Mouse (Mus musculus) neural tube, embryonic 11.5 days (tissue): ENCODE results near the gene Lsm4. TPM values are rescaled to one million over a fixed set of nuclear protein-coding genes. Genes with fewer than 3 reads are reported as not detected.

Experiments
- ATAC-seq: fragments of 200-750 bp; cut with Nextera tagmentation; 2 replicates; pipeline ENCODE4 v1.8.0; 2017; ENCODE audit warnings: moderate number of reproducible peaks, mild to moderate bottlenecking, moderate TSS enrichment, moderate library complexity; ENCODE audit not compliant: insufficient read depth, low FRiP score, low TSS enrichment
- DNase-seq: peaks from one replicate; pipeline ENCODE4 v3.0.0-alpha.2; 2015; ENCODE audit warnings: low spot score
- H3K27ac ChIP-seq: fragments of 300-500 bp; sonication (generic); 2 replicates; pipeline ENCODE4 v1.5.1; 2014; ENCODE audit warnings: low read depth, mild to moderate bottlenecking, low read length
- H3K27me3 ChIP-seq: fragments of 300-500 bp; sonication (generic); 2 replicates; pipeline ENCODE4 v1.6.1; 2014; ENCODE audit warnings: mild to moderate bottlenecking, low read length, mixed read lengths; ENCODE audit not compliant: control insufficient read depth, insufficient read depth
- H3K36me3 ChIP-seq: fragments of 300-500 bp; sonication (generic); 2 replicates; pipeline ENCODE4 v1.6.1; 2014; ENCODE audit warnings: mild to moderate bottlenecking, low read length, moderate library complexity, mixed read lengths; ENCODE audit not compliant: control insufficient read depth, insufficient read depth
- H3K4me1 ChIP-seq: fragments of 300-500 bp; sonication (generic); 2 replicates; pipeline ENCODE4 v1.6.1; 2014; ENCODE audit warnings: low read length, mixed read lengths; ENCODE audit not compliant: control insufficient read depth, insufficient read depth
- H3K4me2 ChIP-seq: fragments of 300-500 bp; sonication (generic); 2 replicates; pipeline ENCODE4 v1.6.1; 2014; ENCODE audit warnings: low read depth, mild to moderate bottlenecking, moderate library complexity
- H3K4me3 ChIP-seq: fragments of 300-500 bp; sonication (generic); 2 replicates; pipeline ENCODE4 v1.5.1; 2014; ENCODE audit warnings: low read depth, low read length
- H3K9ac ChIP-seq: fragments of 300-500 bp; sonication (generic); 2 replicates; pipeline ENCODE4 v1.6.1; 2014; ENCODE audit warnings: mild to moderate bottlenecking, low read length
- H3K9me3 ChIP-seq: fragments of 300-500 bp; sonication (generic); 2 replicates; pipeline ENCODE4 v1.6.1; 2016; ENCODE audit warnings: low read length; ENCODE audit not compliant: control insufficient read depth
- WGBS: fragments of 180-500 bp; shearing (Covaris S2); extraction: QIAGEN DNeasy Blood & Tissue Kit; methylation state at CpG from one replicate; pipeline ENCODE4 v1.1.7; 2014; 5-methylcytosine and 5-hydroxymethylcytosine counted together
- polyA plus RNA-seq: library from polyadenylated mRNA; unstranded; fragments of >200 nt; fragmentation: Nextera tagmentation; extraction: Ambion mirVana; gene quantifications from 2 replicates; pipeline ENCODE4 v1.2.1, GENCODE M21; 2014

Gene Lsm4
- polyA plus RNA-seq, 1 experiment from 2014 or later: 298 TPM

GRCm38 (mm10) chr8:70678679-70679078 is 5.6 kb downstream of the Lsm4 start:
- Histone ChIP-seq H3K9me3 (no peaks in the 10 kb centered on the region), H3K4me3 (no peak overlapping the region), H3K9ac (no peak overlapping the region), H3K27ac (no peak overlapping the region), H3K4me2 (no peak overlapping the region), H3K4me1 (peaks cover 10% of the 10 kb centered on the region), H3K36me3 (peaks cover 8% of the 10 kb centered on the region), H3K27me3 (no peaks in the 10 kb centered on the region)
- ATAC-seq (no peak), DNase-seq (no peak)

DNA sequence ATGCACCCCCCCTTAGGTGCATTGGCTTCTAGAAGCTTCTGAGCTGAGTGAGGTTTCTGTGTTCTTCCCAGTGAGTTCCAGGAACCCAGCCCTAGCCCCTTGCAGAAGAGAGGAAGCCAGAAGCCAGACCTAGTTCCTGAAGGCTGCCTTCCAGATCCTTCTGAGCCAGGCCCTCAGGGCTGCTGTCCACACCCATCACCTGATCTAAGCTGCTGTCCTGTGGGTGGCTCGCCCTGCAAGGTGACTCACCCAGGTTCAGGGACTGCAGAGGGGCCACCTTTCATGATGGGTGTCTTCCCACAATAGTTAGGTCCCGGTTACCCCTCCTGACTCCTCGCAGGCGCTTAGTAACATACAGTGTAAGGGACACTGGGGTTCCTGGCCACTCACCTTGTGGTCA is 6.4 kb downstream of the Lsm4 start:
- H3K9ac ChIP-seq: no peak overlapping the region
- WGBS: 96% methylated on average over 4 of the region's 4 CpGs
- H3K36me3 ChIP-seq: peaks cover 8% of the 10 kb centered on the region
- no peaks in the 10 kb centered on the region for H3K9me3 ChIP-seq
- no peak overlapping the region for H3K4me2 ChIP-seq
- ATAC-seq (no peak), DNase-seq (no peak)
- H3K27ac ChIP-seq: no peak overlapping the region
- H3K4me3 ChIP-seq: no peak overlapping the region
- peaks cover 4% of the 10 kb centered on the region for H3K4me1 ChIP-seq
- H3K27me3 ChIP-seq: no peaks in the 10 kb centered on the region

DNA sequence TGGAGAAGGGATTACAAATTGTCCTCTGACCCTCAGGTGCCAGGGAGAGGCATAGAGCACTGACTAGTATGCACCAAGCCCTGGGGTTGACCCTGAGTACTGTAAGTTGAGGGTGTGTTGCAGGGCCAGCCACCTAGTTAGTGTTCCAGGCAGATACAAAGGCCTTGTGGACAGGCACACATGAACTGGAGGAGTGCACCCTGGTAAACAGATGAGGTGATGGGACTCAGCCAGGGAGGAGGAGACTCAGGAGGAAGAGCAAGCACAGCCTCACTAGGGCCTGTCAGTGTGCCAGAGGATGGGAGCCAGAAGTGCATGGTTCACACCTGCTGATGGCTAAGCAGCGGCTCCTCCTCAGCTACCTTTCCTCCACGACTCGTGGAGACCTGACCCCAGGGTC is 7.0 kb downstream of the Lsm4 start:
- Histone ChIP-seq H3K9me3 (no peaks in the 10 kb centered on the region), H3K36me3 (peaks cover 8% of the 10 kb centered on the region), H3K27ac (no peak overlapping the region), H3K27me3 (no peaks in the 10 kb centered on the region), H3K9ac (no peak overlapping the region), H3K4me2 (no peak overlapping the region), H3K4me3 (no peak overlapping the region), H3K4me1 (peaks cover 4% of the 10 kb centered on the region)
- DNase-seq (no peak), ATAC-seq (no peak)
- 81% methylated on average over 3 of the region's 3 CpGs for WGBS

GRCm38 (mm10) chr8:70681410-70681809 is 8.4 kb downstream of the Lsm4 start:
- WGBS: 80% methylated on average over 3 of the region's 3 CpGs
- Histone ChIP-seq H3K4me3 (no peak overlapping the region), H3K36me3 (peaks cover 8% of the 10 kb centered on the region), H3K9me3 (no peaks in the 10 kb centered on the region), H3K27ac (no peak overlapping the region), H3K9ac (no peak overlapping the region), H3K4me2 (no peak overlapping the region), H3K27me3 (no peaks in the 10 kb centered on the region), H3K4me1 (peaks cover 4% of the 10 kb centered on the region)
- ATAC-seq (no peak), DNase-seq (no peak)

DNA sequence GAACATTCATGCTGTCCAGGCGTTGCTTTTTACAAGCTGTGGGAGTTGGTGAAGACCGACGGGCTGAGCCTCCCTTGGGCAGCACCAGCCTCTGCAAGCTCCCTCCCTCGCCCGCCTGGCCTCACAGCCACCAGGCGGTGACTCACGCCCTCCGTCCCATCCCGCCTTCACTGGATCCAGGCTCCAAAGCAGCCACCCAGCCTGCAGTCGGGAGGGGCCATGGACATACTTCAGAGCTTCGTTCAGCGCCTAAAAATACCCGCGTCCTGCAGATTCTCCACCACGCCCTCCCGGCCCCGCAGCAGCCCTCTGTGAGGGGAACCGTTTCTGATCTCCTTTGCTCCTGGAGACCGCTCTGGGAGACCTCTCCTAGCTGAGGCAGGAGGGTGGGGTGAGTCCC is 9.1 kb downstream of the Lsm4 start:
- no peak overlapping the region for H3K27ac ChIP-seq
- peak; percentile 40 for DNase-seq
- H3K4me1 ChIP-seq: peaks cover 4% of the 10 kb centered on the region
- peak overlapping the region; percentile 8 for H3K9ac ChIP-seq
- H3K36me3 ChIP-seq: peaks cover 8% of the 10 kb centered on the region
- no peaks in the 10 kb centered on the region for H3K27me3 ChIP-seq
- no peak overlapping the region for H3K4me2 ChIP-seq
- H3K4me3 ChIP-seq: no peak overlapping the region
- WGBS: 10% methylated on average over 19 of the region's 19 CpGs
- ATAC-seq: 0 out of 2 replicates have a peak, but pooled peaks have one; percentile 24
- H3K9me3 ChIP-seq: no peaks in the 10 kb centered on the region

GRCm38 (mm10) chr8:70682692-70683091 is 9.6 kb downstream of the Lsm4 start:
- H3K27me3 ChIP-seq: no peaks in the 10 kb centered on the region
- WGBS: 66% methylated on average over 3 of the region's 3 CpGs
- no peak overlapping the region for H3K4me3 ChIP-seq
- H3K4me2 ChIP-seq: no peak overlapping the region
- DNase-seq: no peak
- no peaks in the 10 kb centered on the region for H3K9me3 ChIP-seq
- no peak overlapping the region for H3K27ac ChIP-seq
- ATAC-seq: no peak
- peaks cover 4% of the 10 kb centered on the region for H3K4me1 ChIP-seq
- H3K36me3 ChIP-seq: peaks cover 8% of the 10 kb centered on the region
- H3K9ac ChIP-seq: peak overlapping the region; percentile 8; the same call in 1 of the 2 replicates

DNA sequence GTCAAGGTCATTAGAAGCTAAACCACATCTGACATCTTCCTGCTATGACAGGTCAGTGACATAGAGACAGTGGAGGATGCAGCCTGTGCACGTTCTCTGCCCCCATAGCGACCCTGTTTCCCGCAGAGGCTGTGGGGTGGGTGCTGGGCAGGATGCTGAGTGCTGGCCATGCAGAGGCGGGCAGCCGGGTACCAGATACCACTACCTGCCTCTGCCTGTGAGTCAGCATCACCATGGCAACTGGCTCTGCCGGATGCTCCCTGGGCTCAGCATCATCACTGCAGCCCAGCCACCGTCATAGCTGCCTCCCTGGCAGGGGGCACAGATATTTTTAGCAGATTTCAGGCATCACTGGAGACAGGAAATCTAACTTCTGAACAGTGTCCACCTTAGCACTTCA is 11.2 kb downstream of the Lsm4 start:
- Histone ChIP-seq H3K27me3 (no peaks in the 10 kb centered on the region), H3K27ac (no peak overlapping the region), H3K9ac (no peak overlapping the region), H3K4me1 (peaks cover 4% of the 10 kb centered on the region), H3K4me3 (no peak overlapping the region), H3K36me3 (no peaks in the 10 kb centered on the region), H3K9me3 (no peaks in the 10 kb centered on the region), H3K4me2 (no peak overlapping the region)
- WGBS: 50% methylated on average over 7 of the region's 7 CpGs
- ATAC-seq (no peak), DNase-seq (no peak)

DNA sequence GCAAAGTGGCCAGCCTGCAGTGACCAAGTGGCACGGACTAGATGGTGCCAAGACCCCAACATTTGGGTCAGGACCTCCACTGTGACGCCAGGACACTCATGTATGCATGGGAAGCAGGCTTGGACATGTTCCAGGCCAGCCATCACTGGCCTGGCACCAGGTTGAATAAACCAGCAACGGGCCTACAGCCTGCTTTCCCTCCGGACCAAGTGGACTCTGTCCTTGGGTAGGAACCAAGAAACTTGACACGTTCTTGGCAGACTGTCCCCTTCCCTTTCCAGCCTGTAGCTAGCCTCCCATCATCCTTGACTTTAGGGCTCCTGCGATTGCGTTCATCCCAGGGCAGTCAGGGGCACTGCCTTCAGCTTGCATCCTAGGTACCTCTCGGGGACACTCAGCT is 14.5 kb downstream of the Lsm4 start:
- no peak overlapping the region for H3K27ac ChIP-seq
- H3K4me3 ChIP-seq: no peak overlapping the region
- no peaks in the 10 kb centered on the region for H3K36me3 ChIP-seq
- no peaks in the 10 kb centered on the region for H3K9me3 ChIP-seq
- peaks cover 11% of the 10 kb centered on the region for H3K4me1 ChIP-seq
- 86% methylated on average over 8 of the region's 8 CpGs for WGBS
- ATAC-seq (no peak), DNase-seq (no peak)
- no peak overlapping the region for H3K4me2 ChIP-seq
- H3K9ac ChIP-seq: no peak overlapping the region
- H3K27me3 ChIP-seq: no peaks in the 10 kb centered on the region

GRCm38 (mm10) chr8:70688136-70688535 is 15.1 kb downstream of the Lsm4 start:
- ATAC-seq (no peak), DNase-seq (no peak)
- H3K9me3 ChIP-seq: no peaks in the 10 kb centered on the region
- no peaks in the 10 kb centered on the region for H3K27me3 ChIP-seq
- peaks cover 11% of the 10 kb centered on the region for H3K4me1 ChIP-seq
- no peak overlapping the region for H3K9ac ChIP-seq
- no peak overlapping the region for H3K4me2 ChIP-seq
- no peak overlapping the region for H3K27ac ChIP-seq
- H3K36me3 ChIP-seq: no peaks in the 10 kb centered on the region
- 90% methylated on average over 3 of the region's 3 CpGs for WGBS
- no peak overlapping the region for H3K4me3 ChIP-seq
